Comparison of ENCODE assay signal across 34 mouse cellular contexts in genomic region chr2:91900431-91900830, GRCm38 (mm10). TPM values are rescaled to one million over a fixed set of nuclear protein-coding genes. Genes with fewer than 3 reads are reported as not detected.
"Had no signal": no experiment of that assay in that cellular context is flagged by ENCODE, and none has a peak within 500 bp of the region (broad histone marks: within the 10 kb centered on the region; RNA-seq: fewer than 3 reads in every experiment).

No protein-coding gene starts in this region.

- H3K4me2 ChIP-seq: embryonic facial prominence, embryonic 12.5 days; embryonic facial prominence, embryonic 13.5 days; embryonic facial prominence, embryonic 15.5 days; forebrain, embryonic 12.5 days; forebrain, embryonic 13.5 days; forebrain, embryonic 15.5 days had no signal

- H3K9ac ChIP-seq: embryonic facial prominence, embryonic 12.5 days; embryonic facial prominence, embryonic 13.5 days; embryonic facial prominence, embryonic 15.5 days; forebrain, embryonic 12.5 days; forebrain, embryonic 13.5 days; forebrain, embryonic 15.5 days; forebrain, postnatal 0 days had no signal

- ATAC-seq: forebrain, embryonic 13.5 days; forebrain, embryonic 14.5 days; forebrain, embryonic 15.5 days; forebrain, embryonic 16.5 days; forebrain, postnatal 0 days had no signal

- H3K4me1 ChIP-seq: embryonic facial prominence, embryonic 10.5 days; embryonic facial prominence, embryonic 12.5 days; embryonic facial prominence, embryonic 13.5 days had no signal

- H3K9me3 ChIP-seq: embryonic facial prominence, embryonic 10.5 days; embryonic facial prominence, embryonic 12.5 days; embryonic facial prominence, embryonic 13.5 days; embryonic facial prominence, embryonic 15.5 days; forebrain, embryonic 10.5 days; forebrain, embryonic 12.5 days; forebrain, embryonic 13.5 days; forebrain, embryonic 15.5 days had no signal

- DNase-seq: cerebellum, adult 2 months; cerebellum, adult 8-10 months; cerebellum, adult 9-10 months; cerebellum, adult 9-11 months; cerebellum, postnatal 10 days; cerebellum, postnatal 14 days; cerebellum, postnatal 25 days; cerebellum, postnatal 36 days; embryo, embryonic 11 days; forebrain, postnatal 0 days; gastrocnemius, adult 2 months; gastrocnemius, postnatal 10 days; gastrocnemius, postnatal 14 days; gastrocnemius, postnatal 25 days; gastrocnemius, postnatal 36 days; heart, adult 18-20 months had no signal

- H3K27ac ChIP-seq: embryonic facial prominence, embryonic 10.5 days; embryonic facial prominence, embryonic 12.5 days; embryonic facial prominence, embryonic 13.5 days; embryonic facial prominence, embryonic 15.5 days; forebrain, embryonic 10.5 days; forebrain, embryonic 12.5 days; forebrain, embryonic 13.5 days; forebrain, embryonic 15.5 days; gastrocnemius, adult 2 months had no signal

- H3K4me3 ChIP-seq: embryonic facial prominence, embryonic 10.5 days; embryonic facial prominence, embryonic 12.5 days; embryonic facial prominence, embryonic 13.5 days; embryonic facial prominence, embryonic 15.5 days; erythroblast, embryonic 14.5 days; forebrain, embryonic 10.5 days; forebrain, embryonic 12.5 days; forebrain, embryonic 13.5 days; forebrain, embryonic 15.5 days; gastrocnemius, adult 2 months had no signal

- H3K27me3 ChIP-seq: embryonic facial prominence, embryonic 12.5 days; embryonic facial prominence, embryonic 13.5 days; embryonic facial prominence, embryonic 15.5 days; forebrain, embryonic 12.5 days; forebrain, embryonic 13.5 days; forebrain, embryonic 15.5 days had no signal

RNA-seq across cellular contexts. Expression of gene Chrm4, which starts 26.6 kb away (rescaled TPM):
- total RNA-seq: gastrocnemius, adult 18-20 months; gastrocnemius, adult 2 months; gastrocnemius, adult 8-10 months; gastrocnemius, postnatal 14 days; gastrocnemius, postnatal 25 days; gastrocnemius, postnatal 36 days; heart, adult 18-20 months; heart, adult 8-10 months had no signal

RNA-seq across cellular contexts. Expression of gene Mdk, which starts 31.7 kb away (rescaled TPM):
- total RNA-seq: common myeloid progenitor, adult 5-6 weeks had no signal

RNA-seq across cellular contexts. Expression of gene Gm9821, which starts 45.1 kb away (rescaled TPM):
- total RNA-seq: forebrain, postnatal 0 days; gastrocnemius, adult 18-20 months; gastrocnemius, adult 2 months; gastrocnemius, adult 8-10 months; gastrocnemius, postnatal 10 days; gastrocnemius, postnatal 14 days; gastrocnemius, postnatal 25 days; gastrocnemius, postnatal 36 days; gastrocnemius, postnatal 4 days; heart, adult 18-20 months; heart, adult 8-10 months had no signal
- polyA plus RNA-seq: cerebellum, adult 2 months; cortical plate, adult 2 months; embryonic facial prominence, embryonic 11.5 days; erythroblast, embryonic 14.5 days; forebrain, postnatal 0 days had no signal
